Mouse (Mus musculus): ENCODE data around the gene Vcl. TPM values are rescaled to one million over a fixed set of nuclear protein-coding genes. Genes with fewer than 3 reads are reported as not detected.
A peak's percentile ranks its signal among the peaks of the same experiment; 100 is the strongest.

Vcl gene
- polyA plus RNA-seq, 1 experiment, result 129 TPM

GRCm38 (mm10) chr14:21048879-21049278 lies 119.7 kb downstream of the Vcl start:
- Histone ChIP-seq H3ac (ENCODE audit: control insufficient read depth, insufficient read length, low read depth) (no peak overlapping the region), H3K79me2 (ENCODE audit: control insufficient read depth, insufficient read depth) (peaks cover 83% of the 10 kb centered on the region), H3K79me3 (ENCODE audit: low read depth) (peaks cover 47% of the 10 kb centered on the region), H3K36me3 (ENCODE audit: control insufficient read depth, insufficient read depth) (peaks cover 9% of the 10 kb centered on the region), H3K4me3 (ENCODE audit: insufficient read depth, poor library complexity, severe bottlenecking) (no peak overlapping the region), H3K27me3 (ENCODE audit: control insufficient read depth, insufficient read depth, insufficient read length) (no peaks in the 10 kb centered on the region)
- TF ChIP-seq FOSL1 (IDR thresholded peaks at IDR 0.05; ENCODE audit: insufficient read depth, low read length, poor library complexity, severe bottlenecking), result no peak
- no peak for TF ChIP-seq MYOD1 (IDR thresholded peaks at IDR 0.05; ENCODE audit: control insufficient read depth, insufficient read length, low read depth)
- TF ChIP-seq USF1 (IDR thresholded peaks at IDR 0.05; ENCODE audit: low read depth), result no peak
- TF ChIP-seq MAX (IDR thresholded peaks at IDR 0.05), result no peak

GRCm38 (mm10) chr14:21050734-21051133 lies 121.5 kb downstream of the Vcl start:
- H3ac ChIP-seq (ENCODE audit: control insufficient read depth, insufficient read length, low read depth), result no peak overlapping the region
- H3K79me3 ChIP-seq (ENCODE audit: low read depth), result peaks cover 52% of the 10 kb centered on the region
- H3K27me3 ChIP-seq (ENCODE audit: control insufficient read depth, insufficient read depth, insufficient read length), result no peaks in the 10 kb centered on the region
- no peaks in the 10 kb centered on the region for H3K36me3 ChIP-seq (ENCODE audit: control insufficient read depth, insufficient read depth)
- TF ChIP-seq MYOD1 (IDR thresholded peaks at IDR 0.05; ENCODE audit: control insufficient read depth, insufficient read length, low read depth) (no peak), MYOG (IDR thresholded peaks at IDR 0.05; ENCODE audit: control insufficient read depth, extremely low read depth, insufficient read length) (no peak), MAX (IDR thresholded peaks at IDR 0.05) (no peak)
- H3K79me2 ChIP-seq (ENCODE audit: control insufficient read depth, insufficient read depth), result peaks cover 92% of the 10 kb centered on the region
- no peak overlapping the region for H3K4me3 ChIP-seq (ENCODE audit: insufficient read depth, poor library complexity, severe bottlenecking)

DNA sequence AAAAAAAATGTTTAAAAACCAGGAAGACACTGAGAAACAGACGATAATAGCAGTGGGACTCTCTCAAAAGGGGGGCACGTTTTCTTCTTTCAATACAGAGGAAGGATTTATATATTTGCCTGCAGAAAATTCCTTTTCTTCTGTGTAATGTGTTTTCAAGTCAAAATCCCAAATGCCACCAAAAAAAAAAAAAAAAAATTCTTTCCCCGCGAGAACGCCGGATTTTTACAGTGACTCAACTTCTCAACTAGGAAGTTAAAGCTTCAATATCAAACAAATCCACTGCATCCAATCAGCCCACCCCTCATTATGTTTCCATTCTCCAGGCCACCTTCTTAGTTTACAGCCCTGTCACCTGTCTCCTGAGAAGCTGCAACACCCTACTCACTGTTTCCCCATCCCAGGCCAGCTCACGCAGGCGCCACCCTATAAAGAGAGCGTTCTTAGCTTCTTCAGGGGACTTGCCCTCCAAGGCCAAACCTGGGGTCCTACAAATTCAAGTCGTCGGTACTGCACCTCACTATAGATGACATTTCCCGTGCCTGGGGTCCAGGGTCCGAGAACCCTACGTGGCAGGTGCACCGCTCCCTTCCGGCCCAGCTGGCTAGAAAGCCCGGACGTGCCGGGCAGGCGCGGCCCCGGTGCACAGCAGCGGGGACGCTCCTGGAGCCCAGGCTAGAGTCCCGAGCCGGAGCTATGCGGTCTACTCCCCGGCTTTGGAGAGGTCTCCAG lies 122.3 kb downstream of the Vcl start:
- peaks cover 47% of the 10 kb centered on the region for H3K79me3 ChIP-seq (ENCODE audit: low read depth)
- peaks cover 84% of the 10 kb centered on the region for H3K79me2 ChIP-seq (ENCODE audit: control insufficient read depth, insufficient read depth)
- H3K36me3 ChIP-seq (ENCODE audit: control insufficient read depth, insufficient read depth), result no peaks in the 10 kb centered on the region
- no peaks in the 10 kb centered on the region for H3K27me3 ChIP-seq (ENCODE audit: control insufficient read depth, insufficient read depth, insufficient read length)
- peak overlapping the region; percentile 78 for H3ac ChIP-seq (ENCODE audit: control insufficient read depth, insufficient read length, low read depth)
- H3K4me3 ChIP-seq (ENCODE audit: insufficient read depth, poor library complexity, severe bottlenecking), result peak overlapping the region; percentile 83
- TF ChIP-seq MAX (IDR thresholded peaks at IDR 0.05), result no peak
- no peak for TF ChIP-seq USF1 (IDR thresholded peaks at IDR 0.05; ENCODE audit: low read depth)
- TF ChIP-seq MYOD1 (IDR thresholded peaks at IDR 0.05; ENCODE audit: control insufficient read depth, insufficient read length, low read depth), result no peak
- no peak for TF ChIP-seq MYOG (IDR thresholded peaks at IDR 0.05; ENCODE audit: control insufficient read depth, extremely low read depth, insufficient read length)
- TF ChIP-seq CTCF (IDR thresholded peaks at IDR 0.05; ENCODE audit: control insufficient read depth, insufficient read depth, insufficient read length), result no peak

DNA sequence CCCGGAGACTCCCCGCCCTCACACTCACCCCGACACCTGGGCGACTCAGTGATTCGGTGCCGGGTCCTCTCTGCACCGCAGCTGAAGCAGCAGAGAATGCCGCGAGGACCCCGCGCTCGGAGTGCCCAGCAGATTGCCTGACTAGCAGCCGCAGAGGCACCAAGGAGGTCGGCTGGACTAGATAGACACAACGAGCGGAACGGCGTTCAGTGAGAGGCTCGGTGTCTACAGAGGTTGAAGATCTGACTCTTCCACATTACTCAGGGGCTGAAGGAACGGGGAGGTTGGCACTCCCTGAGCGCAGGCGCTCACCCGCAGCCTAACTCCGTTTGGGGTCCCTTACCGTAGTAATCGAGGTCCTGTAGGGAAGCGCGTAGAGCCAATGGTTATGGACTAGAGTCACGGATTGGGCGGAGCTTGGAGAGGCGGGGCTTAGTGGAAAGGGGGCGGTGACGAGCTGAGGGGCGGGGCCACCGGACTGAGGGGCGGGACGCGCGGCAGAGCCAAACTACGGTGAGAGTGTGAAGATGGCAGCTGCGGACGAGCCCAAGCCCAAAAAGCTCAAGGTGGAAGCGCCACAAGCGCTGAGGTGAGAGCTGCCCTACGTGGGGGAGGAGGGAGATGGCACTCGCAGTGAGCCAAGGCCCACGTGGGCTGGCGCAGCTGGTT lies 123.0 kb downstream of the Vcl start, which contains the start of the genes Ap3m1 and Adk:
TSS of gene Ap3m1 (minus strand) at position 397 of the 669 bp plus-strand sequence.
TSS of gene Adk (plus strand) at position 463 of the 669 bp plus-strand sequence.
- peaks cover 45% of the 10 kb centered on the region for H3K79me3 ChIP-seq (ENCODE audit: low read depth)
- H3K36me3 ChIP-seq (ENCODE audit: control insufficient read depth, insufficient read depth), result no peaks in the 10 kb centered on the region
- peak within 1 kb of the TSS; percentile 78 for H3ac ChIP-seq (ENCODE audit: control insufficient read depth, insufficient read length, low read depth)
- no peaks in the 10 kb centered on the region for H3K27me3 ChIP-seq (ENCODE audit: control insufficient read depth, insufficient read depth, insufficient read length)
- peak within 1 kb of the TSS; percentile 83 for H3K4me3 ChIP-seq (ENCODE audit: insufficient read depth, poor library complexity, severe bottlenecking)
- TF ChIP-seq CTCF (IDR thresholded peaks at IDR 0.05; ENCODE audit: control insufficient read depth, insufficient read depth, insufficient read length) (no peak), MAX (IDR thresholded peaks at IDR 0.05) (peak; percentile 99)
- H3K79me2 ChIP-seq (ENCODE audit: control insufficient read depth, insufficient read depth), result peaks cover 77% of the 10 kb centered on the region

- peak overlapping the region; percentile 83 for H3K4me3 ChIP-seq (ENCODE audit: insufficient read depth, poor library complexity, severe bottlenecking)
- H3K36me3 ChIP-seq (ENCODE audit: control insufficient read depth, insufficient read depth), result no peaks in the 10 kb centered on the region
- peak overlapping the region; percentile 74 for H3ac ChIP-seq (ENCODE audit: control insufficient read depth, insufficient read length, low read depth)
- no peaks in the 10 kb centered on the region for H3K27me3 ChIP-seq (ENCODE audit: control insufficient read depth, insufficient read depth, insufficient read length)
- peaks cover 72% of the 10 kb centered on the region for H3K79me2 ChIP-seq (ENCODE audit: control insufficient read depth, insufficient read depth)
- peaks cover 45% of the 10 kb centered on the region for H3K79me3 ChIP-seq (ENCODE audit: low read depth)
- TF ChIP-seq CEBPB (IDR thresholded peaks at IDR 0.05; ENCODE audit: low read depth), result no peak
- TF ChIP-seq CTCF (IDR thresholded peaks at IDR 0.05; ENCODE audit: control insufficient read depth, insufficient read depth, insufficient read length), result no peak
- TF ChIP-seq USF1 (IDR thresholded peaks at IDR 0.05; ENCODE audit: low read depth), result peak; percentile 63
- peak; percentile 98 for TF ChIP-seq MAX (IDR thresholded peaks at IDR 0.05)
- TF ChIP-seq FOSL1 (IDR thresholded peaks at IDR 0.05; ENCODE audit: insufficient read depth, low read length, poor library complexity, severe bottlenecking), result no peak
- no peak for TF ChIP-seq MYOG (IDR thresholded peaks at IDR 0.05; ENCODE audit: control insufficient read depth, extremely low read depth, insufficient read length)
Observed at GRCm38 (mm10) chr14:21052781-21053130, 123.6 kb downstream of the Vcl start.

DNA sequence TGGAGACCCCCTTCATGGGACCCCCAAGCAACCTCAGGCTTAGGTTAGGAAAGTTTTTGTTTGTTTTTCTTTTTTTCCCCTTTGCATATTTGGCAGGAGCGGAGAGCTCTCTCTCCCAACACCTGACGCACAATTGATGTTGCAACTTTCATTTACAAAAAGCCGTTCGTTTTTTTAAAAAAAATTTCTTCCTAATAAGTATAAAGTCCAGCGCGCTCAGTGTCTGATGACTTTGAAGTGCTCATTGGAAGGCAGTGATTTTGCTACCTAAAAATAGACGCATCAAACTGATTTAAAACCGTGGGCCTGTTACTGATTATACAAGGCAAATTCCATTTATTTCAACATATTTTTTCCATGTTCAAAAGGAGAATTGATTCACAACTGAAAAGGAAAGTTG lies 124.0 kb downstream of the Vcl start:
- H3K79me2 ChIP-seq (ENCODE audit: control insufficient read depth, insufficient read depth), result peaks cover 68% of the 10 kb centered on the region
- H3K4me3 ChIP-seq (ENCODE audit: insufficient read depth, poor library complexity, severe bottlenecking), result peak overlapping the region; percentile 83

More for the DNA sequence above, 124.0 kb downstream of the Vcl start:
- Histone ChIP-seq H3ac (ENCODE audit: control insufficient read depth, insufficient read length, low read depth) (no peak overlapping the region), H3K79me3 (ENCODE audit: low read depth) (peaks cover 45% of the 10 kb centered on the region), H3K27me3 (ENCODE audit: control insufficient read depth, insufficient read depth, insufficient read length) (no peaks in the 10 kb centered on the region), H3K36me3 (ENCODE audit: control insufficient read depth, insufficient read depth) (no peaks in the 10 kb centered on the region)
- TF ChIP-seq MYOG (IDR thresholded peaks at IDR 0.05; ENCODE audit: control insufficient read depth, extremely low read depth, insufficient read length), result no peak
- peak; percentile 27 for TF ChIP-seq CEBPB (IDR thresholded peaks at IDR 0.05; ENCODE audit: low read depth)
